Mouse (Mus musculus): ENCODE measurements around the gene Cdc42se2.

- TF ChIP-seq GATA1 (IDR thresholded peaks at IDR 0.05; ENCODE audit: borderline replicate concordance, low read length) (no peak), FLI1 (IDR thresholded peaks at IDR 0.05; ENCODE audit: low read length) (no peak)
Measured at GRCm38 (mm10) chr11:54815659-54816058, 28.2 kb upstream of the Cdc42se2 start.
